Mouse (Mus musculus): ENCODE measurements at regions not wholly inside any gene's neighbourhood (a gene's known extent, or its start where the extent isn't known, plus 50 kb on each side); places are given as distances from the start of the nearest gene placed in this dataset.
"Not testable (repeated sequence)": the region's sequence is repeated elsewhere in the genome, so short reads cannot be mapped to it uniquely, and the experiment has no call there.

- Histone ChIP-seq H3K36me3 (replicated peaks) (no peaks in the 10 kb centered on the region), H3K27ac (no peak overlapping the region), H3K27me3 (replicated peaks) (no peaks in the 10 kb centered on the region), H3K9me3 (no peaks in the 10 kb centered on the region), H3K4me1 (no peaks in the 10 kb centered on the region), H3K4me3 (no peak overlapping the region), H3K9ac (no peak overlapping the region), H3K4me2 (no peak overlapping the region)
- 98% methylated on average over 1 of the region's 1 CpGs for WGBS
- no peak for ATAC-seq (replicated peaks)
Observed at GRCm38 (mm10) chr9:86099325-86099724, 257.1 kb downstream of the Tpbg start.

- H3K4me2 ChIP-seq: no peak overlapping the region
- no peaks in the 10 kb centered on the region for H3K4me1 ChIP-seq
- no peak overlapping the region for H3K27ac ChIP-seq
- H3K9ac ChIP-seq: no peak overlapping the region
- no peaks in the 10 kb centered on the region for H3K9me3 ChIP-seq
- H3K36me3 ChIP-seq (replicated peaks): no peaks in the 10 kb centered on the region
- ATAC-seq (replicated peaks): no peak
- H3K27me3 ChIP-seq (replicated peaks): no peaks in the 10 kb centered on the region
- 81% methylated on average over 8 of the region's 8 CpGs for WGBS
- H3K4me3 ChIP-seq: no peak overlapping the region
Observed at GRCm38 (mm10) chr9:86101360-86102086, 259.3 kb downstream of the Tpbg start.

GRCm38 (mm10) chr9:86103607-86104006, 261.4 kb downstream of the Tpbg start:
- no peak overlapping the region for H3K4me3 ChIP-seq
- no peaks in the 10 kb centered on the region for H3K4me1 ChIP-seq
- H3K9me3 ChIP-seq: no peaks in the 10 kb centered on the region
- H3K27me3 ChIP-seq (replicated peaks): no peaks in the 10 kb centered on the region
- 89% methylated on average over 3 of the region's 3 CpGs for WGBS
- no peak for ATAC-seq (replicated peaks)
- no peaks in the 10 kb centered on the region for H3K36me3 ChIP-seq (replicated peaks)
- no peak overlapping the region for H3K9ac ChIP-seq
- H3K27ac ChIP-seq: no peak overlapping the region
- H3K4me2 ChIP-seq: no peak overlapping the region

GRCm38 (mm10) chr9:86104664-86105063, 262.5 kb downstream of the Tpbg start:
- Histone ChIP-seq H3K4me2 (no peak overlapping the region), H3K27ac (no peak overlapping the region), H3K9me3 (no peaks in the 10 kb centered on the region), H3K4me1 (no peaks in the 10 kb centered on the region), H3K9ac (no peak overlapping the region), H3K36me3 (replicated peaks) (no peaks in the 10 kb centered on the region), H3K4me3 (no peak overlapping the region), H3K27me3 (replicated peaks) (no peaks in the 10 kb centered on the region)
- no peak for ATAC-seq (replicated peaks)
- 84% methylated on average over 3 of the region's 3 CpGs for WGBS

GRCm38 (mm10) chr9:86105851-86106250, 263.7 kb downstream of the Tpbg start:
- WGBS: 84% methylated on average over 3 of the region's 3 CpGs
- no peaks in the 10 kb centered on the region for H3K4me1 ChIP-seq

GRCm38 (mm10) chr9:86109906-86110305, 267.7 kb downstream of the Tpbg start:
- no peaks in the 10 kb centered on the region for H3K9me3 ChIP-seq
- 65% methylated on average over 1 of the region's 1 CpGs for WGBS
- no peak overlapping the region for H3K4me2 ChIP-seq
- no peaks in the 10 kb centered on the region for H3K36me3 ChIP-seq (replicated peaks)
- H3K4me3 ChIP-seq: no peak overlapping the region
- no peaks in the 10 kb centered on the region for H3K27me3 ChIP-seq (replicated peaks)
- no peak for ATAC-seq (replicated peaks)
- H3K4me1 ChIP-seq: no peaks in the 10 kb centered on the region
- no peak overlapping the region for H3K9ac ChIP-seq
- no peak overlapping the region for H3K27ac ChIP-seq

More at GRCm38 (mm10) chr9:86105851-86106250, 263.7 kb downstream of the Tpbg start:
- Histone ChIP-seq H3K27me3 (replicated peaks) (no peaks in the 10 kb centered on the region), H3K9ac (no peak overlapping the region), H3K4me2 (no peak overlapping the region), H3K36me3 (replicated peaks) (no peaks in the 10 kb centered on the region), H3K27ac (no peak overlapping the region), H3K9me3 (no peaks in the 10 kb centered on the region), H3K4me3 (no peak overlapping the region)
- no peak for ATAC-seq (replicated peaks)

GRCm38 (mm10) chr9:86119370-86119769, 277.2 kb downstream of the Tpbg start:
- no peak overlapping the region for H3K27ac ChIP-seq
- no peaks in the 10 kb centered on the region for H3K4me1 ChIP-seq
- no peak overlapping the region for H3K9ac ChIP-seq
- 89% methylated on average over 3 of the region's 3 CpGs for WGBS
- no peak for ATAC-seq (replicated peaks)
- no peaks in the 10 kb centered on the region for H3K9me3 ChIP-seq
- no peak overlapping the region for H3K4me2 ChIP-seq
- H3K27me3 ChIP-seq (replicated peaks): no peaks in the 10 kb centered on the region
- H3K4me3 ChIP-seq: no peak overlapping the region
- H3K36me3 ChIP-seq (replicated peaks): no peaks in the 10 kb centered on the region

- H3K27me3 ChIP-seq (replicated peaks); H3K4me1 ChIP-seq; H3K27ac ChIP-seq; H3K4me3 ChIP-seq; H3K36me3 ChIP-seq (replicated peaks); ATAC-seq (replicated peaks); H3K4me2 ChIP-seq; H3K9me3 ChIP-seq; H3K9ac ChIP-seq: not testable (repeated sequence)
- WGBS: 87% methylated on average over 1 of the region's 1 CpGs
Observed at GRCm38 (mm10) chr9:86135617-86136016, 293.4 kb downstream of the Tpbg start.

GRCm38 (mm10) chr9:86145903-86146302, 303.7 kb downstream of the Tpbg start:
- H3K4me2 ChIP-seq: no peak overlapping the region
- no peak overlapping the region for H3K9ac ChIP-seq
- 95% methylated on average over 4 of the region's 4 CpGs for WGBS
- no peak for ATAC-seq (replicated peaks)
- no peaks in the 10 kb centered on the region for H3K4me1 ChIP-seq
- no peaks in the 10 kb centered on the region for H3K27me3 ChIP-seq (replicated peaks)
- H3K36me3 ChIP-seq (replicated peaks): no peaks in the 10 kb centered on the region
- H3K4me3 ChIP-seq: no peak overlapping the region
- no peaks in the 10 kb centered on the region for H3K9me3 ChIP-seq
- no peak overlapping the region for H3K27ac ChIP-seq

- Histone ChIP-seq H3K27me3 (replicated peaks) (no peaks in the 10 kb centered on the region), H3K27ac (no peak overlapping the region), H3K4me2 (no peak overlapping the region), H3K4me1 (no peaks in the 10 kb centered on the region), H3K4me3 (no peak overlapping the region), H3K9ac (no peak overlapping the region), H3K36me3 (replicated peaks) (no peaks in the 10 kb centered on the region), H3K9me3 (no peaks in the 10 kb centered on the region)
- no peak for ATAC-seq (replicated peaks)
- WGBS: 93% methylated on average over 1 of the region's 1 CpGs
Observed at GRCm38 (mm10) chr9:86160316-86160715, 304.4 kb downstream of the Ube2cbp start.

- Histone ChIP-seq H3K9me3 (no peaks in the 10 kb centered on the region), H3K36me3 (replicated peaks) (no peaks in the 10 kb centered on the region), H3K27ac (no peak overlapping the region), H3K9ac (no peak overlapping the region), H3K4me3 (no peak overlapping the region), H3K27me3 (replicated peaks) (no peaks in the 10 kb centered on the region), H3K4me1 (no peaks in the 10 kb centered on the region), H3K4me2 (no peak overlapping the region)
- ATAC-seq (replicated peaks): no peak
- 58% methylated on average over 3 of the region's 3 CpGs for WGBS
Observed at GRCm38 (mm10) chr9:86166362-86167067, 298.2 kb downstream of the Ube2cbp start.

- Histone ChIP-seq H3K27me3 (replicated peaks) (no peaks in the 10 kb centered on the region), H3K4me3 (no peak overlapping the region), H3K4me1 (no peaks in the 10 kb centered on the region), H3K9me3 (no peaks in the 10 kb centered on the region), H3K9ac (no peak overlapping the region), H3K36me3 (replicated peaks) (no peaks in the 10 kb centered on the region), H3K27ac (no peak overlapping the region), H3K4me2 (no peak overlapping the region)
- no peak for ATAC-seq (replicated peaks)
- WGBS: 82% methylated on average over 2 of the region's 2 CpGs
Observed at GRCm38 (mm10) chr9:86170756-86171155, 294.0 kb downstream of the Ube2cbp start.
